Mouse (Mus musculus): ENCODE measurements around the gene Spef2.

- TF ChIP-seq EP300 (IDR thresholded peaks at IDR 0.05; ENCODE audit: low read depth) (no peak), CTCF (IDR thresholded peaks at IDR 0.05; ENCODE audit: low read depth) (no peak)
Observed at GRCm38 (mm10) chr15:9634471-9634870, 114.2 kb downstream of the Spef2 start.

Data from liver, embryonic 14.5 days (tissue).